Mouse (Mus musculus) urinary bladder, adult 2 months (tissue): ENCODE data around the gene Pfdn6. TPM values are rescaled to one million over a fixed set of nuclear protein-coding genes. Genes with fewer than 3 reads are reported as not detected.
"Not testable (repeated sequence)": the region's sequence is repeated elsewhere in the genome, so short reads cannot be mapped to it uniquely, and the experiment has no call there.

Source experiments
- DNase-seq: peaks from one replicate; pipeline ENCODE4 v3.0.0; 2022; ENCODE audit warnings: low spot score
- polyA plus RNA-seq: library from polyadenylated mRNA; depleted of rRNA; stranded (reverse); fragments of >200 nt; gene quantifications from 2 replicates; pipeline ENCODE4 v1.2.3, GENCODE M21; 2012; rRNA removed

The Pfdn6 gene
- 86.5 and 87.2 TPM in 2 replicates for polyA plus RNA-seq

DNA sequence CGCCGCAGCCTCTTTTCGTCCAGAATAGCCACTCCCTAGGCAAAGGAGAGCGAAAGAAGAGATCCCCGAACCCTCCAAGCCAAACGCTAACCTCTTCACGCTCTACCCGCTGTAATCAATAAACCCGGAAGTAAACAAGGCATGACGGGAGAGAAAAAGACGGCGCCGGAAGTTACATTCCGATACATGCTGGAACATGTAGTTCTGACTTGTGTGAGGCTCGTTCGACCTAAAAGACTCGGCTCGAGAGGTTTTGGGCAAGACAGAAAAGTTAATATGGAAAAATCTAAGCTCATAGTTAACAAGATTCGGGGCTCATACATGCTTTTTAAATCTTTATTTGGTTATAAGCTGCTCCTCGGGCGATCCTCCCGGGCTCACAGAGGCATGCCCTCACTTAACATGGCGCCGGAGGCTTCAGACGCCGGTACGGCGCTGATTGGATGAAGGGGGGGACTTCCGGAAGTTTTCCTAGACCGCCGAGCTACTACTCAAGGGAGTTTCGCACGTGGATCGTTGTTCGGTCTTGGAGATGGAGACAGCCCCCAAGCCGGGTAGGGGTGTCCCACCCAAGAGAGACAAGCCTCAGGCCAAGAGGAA is at the start of gene Pfdn6, which contains the start of gene Wdr46:
TSS of gene Pfdn6 (minus strand) at position 138 of the 600 bp plus-strand sequence.
TSS of gene Wdr46 (plus strand) at position 455 of the 600 bp plus-strand sequence.
- no peak for DNase-seq

DNA sequence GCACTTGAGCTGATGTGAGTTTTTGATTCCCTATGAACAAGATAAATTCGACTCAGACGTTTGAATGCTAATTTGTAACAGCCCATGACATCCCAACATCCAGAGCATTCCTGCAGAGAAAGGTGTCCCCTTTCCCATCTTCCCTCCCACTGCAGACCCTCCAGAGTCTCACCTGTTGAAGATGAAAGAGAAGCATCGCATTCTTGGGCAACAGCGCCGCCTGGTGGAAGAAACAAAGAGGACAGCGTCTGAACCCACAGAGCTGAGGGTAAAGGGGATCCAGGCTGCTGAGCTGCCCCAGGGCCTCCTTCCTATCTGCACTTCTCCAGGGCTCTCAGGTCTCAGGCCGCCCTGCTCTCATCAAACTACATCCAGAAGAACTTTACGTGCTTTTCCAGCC is 42.0 kb upstream of the Pfdn6 start:
- DNase-seq, result not testable (repeated sequence)

DNA sequence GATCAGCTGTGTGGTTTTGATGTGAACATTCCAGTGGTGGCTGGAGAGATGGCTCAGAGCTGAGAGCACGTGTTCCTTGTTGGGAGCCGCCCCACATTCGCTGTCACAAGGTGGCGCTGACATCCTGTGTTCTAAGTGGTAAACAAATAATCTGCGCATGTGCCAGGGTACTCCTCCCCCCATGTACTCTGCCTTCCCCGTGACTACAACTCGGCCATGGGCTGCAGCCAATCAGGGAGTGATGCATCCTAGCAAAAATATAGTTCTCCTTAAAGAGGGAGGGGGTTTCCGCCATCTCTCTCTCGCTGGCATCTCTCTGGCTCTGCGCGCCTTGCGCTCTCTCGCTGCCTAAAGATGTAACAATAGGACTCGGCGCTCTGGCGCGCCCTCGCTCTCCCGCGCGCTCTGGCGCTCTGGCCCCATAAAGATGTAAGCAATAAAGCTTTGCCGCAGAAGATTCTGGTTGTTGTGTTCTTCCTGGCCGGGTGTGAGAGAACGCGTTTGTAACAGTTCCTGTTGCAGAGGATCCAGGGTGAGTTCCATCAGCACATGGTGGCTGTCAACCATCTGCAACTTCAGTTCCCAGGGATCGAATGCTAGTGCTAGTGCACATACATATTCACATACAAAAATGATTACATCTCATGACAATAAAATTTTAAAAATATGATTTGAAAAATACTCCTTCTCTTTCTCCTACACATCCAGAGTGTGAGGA is 41.2 kb upstream of the Pfdn6 start:
- not testable (repeated sequence) for DNase-seq

DNA sequence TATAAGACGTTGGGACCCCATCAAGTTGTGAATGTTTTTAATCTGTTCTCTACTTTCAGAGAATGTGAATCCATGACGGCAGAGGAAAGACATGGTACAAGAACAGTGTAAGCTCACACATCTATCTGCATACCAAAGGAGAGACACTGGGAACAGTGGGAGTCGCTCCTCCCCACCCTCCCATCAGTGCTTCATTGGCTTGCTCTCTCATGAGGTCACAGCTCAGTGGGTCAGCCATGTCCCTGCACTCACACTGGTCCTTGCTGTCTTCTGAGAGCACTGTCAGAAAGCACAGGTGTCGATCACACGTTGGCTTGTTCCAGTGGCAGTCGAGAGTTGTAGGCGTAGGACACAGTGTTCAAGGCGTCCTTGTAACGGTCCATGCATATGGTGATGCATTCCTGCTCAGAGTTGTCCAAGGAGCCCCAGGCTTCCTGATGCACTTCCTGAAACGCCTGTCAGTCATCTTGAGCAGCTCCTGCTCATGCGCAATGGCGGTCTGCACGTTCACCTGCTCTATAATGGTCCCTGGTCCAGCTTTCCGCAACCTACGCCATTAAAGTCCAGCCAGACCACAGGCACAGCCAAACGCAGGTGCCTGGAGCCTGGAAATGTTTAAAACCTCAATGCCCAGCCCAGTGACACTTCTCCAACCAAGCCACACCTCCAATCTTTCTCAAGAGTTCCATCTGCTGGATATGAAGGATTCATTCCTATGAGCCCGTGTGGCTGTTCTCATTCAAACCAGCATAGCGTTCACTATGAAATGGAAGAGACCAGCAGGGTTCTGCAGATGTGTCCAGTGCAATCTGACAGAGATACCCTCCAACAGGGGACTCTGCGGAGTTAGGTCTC is 40.3 kb upstream of the Pfdn6 start:
- DNase-seq, result no peak

DNA sequence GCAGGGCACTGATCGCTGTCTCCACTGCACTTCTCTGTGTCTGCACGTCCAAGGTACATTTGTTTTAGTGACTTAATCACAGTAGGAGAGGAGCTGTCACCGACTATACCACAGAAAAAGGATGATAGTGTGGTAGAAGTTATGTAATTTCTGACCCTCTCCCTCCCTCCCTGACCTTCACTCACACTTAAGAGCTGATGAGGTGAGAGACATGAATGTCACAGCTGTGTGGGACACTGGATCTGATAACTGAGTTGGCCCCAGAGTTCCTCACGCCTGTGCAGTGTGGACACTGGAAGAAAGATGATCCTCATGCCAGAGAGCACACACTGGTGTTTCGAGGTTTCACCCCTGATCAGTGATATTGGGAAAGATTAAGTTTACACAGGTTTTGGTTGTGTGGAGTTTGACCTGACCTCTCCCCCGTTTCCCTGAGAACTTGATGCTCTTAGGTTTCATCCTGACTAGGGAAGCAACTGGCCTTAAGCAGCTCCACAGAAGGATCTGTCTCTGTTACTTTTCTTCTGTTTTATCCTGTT is 39.4 kb upstream of the Pfdn6 start:
- DNase-seq, result no peak

DNA sequence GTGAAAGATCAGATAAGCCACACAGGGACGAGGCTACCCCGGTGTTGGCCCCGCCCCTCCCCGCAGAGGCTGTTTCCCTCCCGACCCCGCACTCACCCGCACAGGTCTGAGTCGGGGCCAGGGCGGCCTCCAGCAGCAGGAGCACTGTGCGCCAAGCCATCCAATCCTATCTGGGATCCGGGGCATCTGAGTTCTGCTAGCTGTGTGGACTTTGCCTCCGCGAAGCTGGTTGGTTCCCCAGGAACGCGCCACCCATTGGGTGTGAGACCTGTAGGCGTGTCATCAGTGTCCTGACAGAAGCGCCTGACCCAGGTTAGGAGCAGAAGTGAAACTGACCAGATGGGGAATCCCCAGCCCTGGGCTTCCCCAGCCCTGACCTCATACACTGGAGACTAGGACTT is 38.5 kb upstream of the Pfdn6 start:
- no peak for DNase-seq

DNA sequence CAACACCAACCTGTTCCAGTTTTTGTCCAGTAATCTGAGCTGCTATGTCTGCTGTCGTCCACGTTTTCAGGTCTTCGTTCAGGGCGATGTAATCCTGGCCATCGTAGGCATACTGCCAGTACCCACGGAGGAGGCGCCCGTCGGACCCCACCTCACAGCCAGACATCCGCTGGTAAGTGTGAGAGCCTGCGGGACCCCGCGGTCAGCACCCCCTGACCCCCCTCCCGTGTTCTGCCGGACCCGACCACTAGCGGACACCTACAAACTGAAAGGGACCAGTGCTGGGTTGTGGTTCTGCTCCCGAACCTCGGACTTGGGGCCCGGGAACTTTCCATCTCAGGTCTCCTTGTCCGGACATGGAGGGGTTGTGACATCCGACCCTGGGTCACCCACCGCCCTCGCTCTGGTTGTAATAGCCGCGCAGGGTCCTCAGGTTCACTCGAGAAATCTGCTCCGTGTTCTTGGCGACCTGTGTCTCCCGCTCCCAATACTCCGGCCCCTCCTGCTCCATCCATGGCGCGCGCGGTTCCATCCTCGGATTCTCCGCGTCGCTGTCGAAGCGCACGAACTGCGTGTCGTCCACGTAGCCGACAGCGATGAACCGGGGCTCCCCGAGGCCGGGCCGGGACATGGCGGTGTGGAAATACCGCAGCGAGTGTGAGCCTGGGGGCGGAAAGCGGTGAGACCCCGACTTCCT is 37.9 kb upstream of the Pfdn6 start:
- DNase-seq, result no peak

DNA sequence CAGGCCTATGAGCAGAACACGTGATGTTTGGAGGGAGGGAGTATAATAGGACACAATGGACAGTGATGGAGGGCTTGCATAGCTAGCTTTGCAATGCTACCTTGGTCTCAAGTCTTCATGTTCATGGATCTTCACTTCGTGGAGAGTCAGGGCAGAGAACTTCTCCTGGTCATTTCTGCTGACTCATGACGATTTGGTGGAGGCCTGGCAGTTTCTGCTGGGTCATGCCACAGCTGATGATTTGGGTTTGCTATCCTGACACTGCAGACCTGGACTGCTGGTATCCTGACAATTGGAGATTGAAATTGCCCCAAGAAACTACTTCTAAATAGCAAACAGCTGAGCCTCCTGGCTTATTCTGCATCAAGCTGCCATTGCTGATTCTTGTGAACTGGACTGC is 33.4 kb upstream of the Pfdn6 start:
- no peak for DNase-seq

DNA sequence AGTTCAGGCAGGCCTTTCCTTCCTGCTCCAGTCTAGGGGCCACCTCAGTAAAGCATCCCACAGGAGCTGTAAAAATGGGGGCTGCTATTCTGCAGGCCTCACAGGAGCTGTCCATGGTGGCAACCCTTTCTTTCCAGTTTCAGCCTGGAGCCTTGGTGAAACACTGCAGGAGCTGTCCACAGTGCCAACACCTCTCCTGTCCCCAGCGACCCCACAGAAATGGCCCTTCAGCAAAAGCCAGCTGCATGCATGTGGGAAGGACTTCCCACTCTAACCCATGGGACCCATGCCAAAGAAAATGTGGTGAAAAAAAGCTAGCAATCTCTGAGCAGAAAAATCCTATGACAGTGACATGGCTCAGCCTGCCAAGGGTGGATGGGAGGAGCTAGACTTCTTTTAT is 32.5 kb upstream of the Pfdn6 start:
- DNase-seq, result no peak

DNA sequence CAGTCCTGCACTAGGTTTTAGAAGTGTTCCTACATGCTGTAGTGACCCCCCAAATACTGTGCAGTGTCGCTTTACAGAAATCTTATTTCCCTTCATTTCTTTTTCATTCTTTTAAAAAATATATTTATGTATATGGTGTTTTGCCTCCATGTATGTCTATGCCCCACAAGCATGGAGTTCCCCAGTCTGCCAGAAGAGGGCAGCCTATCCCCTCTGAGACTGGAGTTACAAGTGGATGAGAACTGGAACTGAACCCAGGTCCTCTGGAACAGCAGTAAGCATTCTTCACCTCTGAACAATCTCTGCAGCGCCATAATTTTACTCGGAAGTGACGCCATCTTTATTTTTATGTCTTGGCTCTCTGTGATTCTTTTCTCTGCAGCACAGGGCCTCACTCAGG is 29.3 kb upstream of the Pfdn6 start:
- DNase-seq, result no peak

DNA sequence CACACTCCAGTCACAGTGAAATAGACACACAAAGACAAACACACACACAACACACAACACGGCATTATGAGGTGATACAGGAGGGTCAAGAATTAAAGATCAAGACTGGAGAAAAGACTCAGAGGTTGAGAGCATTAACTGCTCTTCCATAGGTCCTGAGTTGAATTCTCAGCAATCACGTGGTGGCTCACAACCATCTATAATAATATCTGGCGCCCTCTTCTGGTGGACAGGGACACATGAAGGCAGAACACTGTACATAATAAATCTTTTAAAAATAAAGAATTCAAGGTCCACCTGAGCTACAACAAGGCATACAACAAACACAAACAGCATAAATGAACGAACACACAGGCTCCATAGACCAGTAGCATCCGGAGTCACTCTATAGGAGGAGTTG is 28.8 kb upstream of the Pfdn6 start:
- DNase-seq, result no peak

DNA sequence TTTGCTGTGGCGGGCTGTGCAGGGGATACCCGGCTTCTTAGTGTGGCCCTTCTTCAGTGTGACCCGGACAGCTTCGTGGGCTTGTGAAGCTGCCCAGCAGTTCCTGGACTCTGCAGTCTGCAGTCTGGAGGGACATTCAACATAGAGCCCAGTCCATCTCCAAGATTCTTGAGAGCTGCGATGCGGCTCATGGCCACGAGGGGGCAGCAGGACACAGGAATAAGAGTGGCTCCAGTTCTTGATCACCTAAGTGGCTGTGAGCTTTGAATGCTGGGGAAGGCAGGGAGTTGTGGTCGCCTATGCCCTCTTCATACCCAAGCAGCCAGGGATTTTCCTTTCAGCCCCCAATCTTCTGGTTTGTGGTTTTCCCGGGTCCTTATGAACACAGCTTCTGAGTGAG is 28.3 kb upstream of the Pfdn6 start:
- peak; percentile 53 for DNase-seq

DNA sequence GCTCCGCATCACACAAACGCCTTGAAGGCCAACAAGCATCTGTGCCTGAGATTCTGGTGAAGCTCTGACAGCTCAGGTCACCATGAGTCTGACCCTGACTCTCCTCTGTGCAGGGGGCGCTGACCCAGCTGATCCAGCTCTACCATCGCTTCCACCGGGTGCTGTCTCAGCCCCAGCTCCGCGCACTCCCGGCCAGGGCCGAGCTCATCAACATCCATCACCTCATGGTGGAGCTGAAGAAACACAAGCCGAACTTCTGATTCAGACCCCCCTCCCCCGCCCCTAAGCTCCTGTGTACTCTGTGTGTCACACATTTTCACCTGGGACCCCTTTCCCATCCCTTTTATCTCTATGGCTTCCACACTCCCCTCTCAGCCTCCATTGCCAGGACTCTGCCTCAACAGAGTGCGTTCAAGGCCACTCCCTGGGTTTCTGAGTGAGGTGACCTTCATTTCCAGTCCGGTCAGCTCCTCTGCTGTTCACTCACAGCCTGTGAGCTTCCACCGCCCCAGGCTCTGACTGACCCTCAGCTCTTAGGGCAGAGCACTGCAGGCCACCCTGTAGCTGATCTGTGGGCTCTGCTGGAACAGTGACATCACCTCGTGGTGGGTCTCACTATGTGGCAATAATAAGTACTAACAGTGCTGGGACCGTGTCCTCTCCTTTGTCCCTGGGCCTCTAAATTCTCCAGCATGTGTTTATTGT is 25.9 kb upstream of the Pfdn6 start:
- DNase-seq, result no peak

DNA sequence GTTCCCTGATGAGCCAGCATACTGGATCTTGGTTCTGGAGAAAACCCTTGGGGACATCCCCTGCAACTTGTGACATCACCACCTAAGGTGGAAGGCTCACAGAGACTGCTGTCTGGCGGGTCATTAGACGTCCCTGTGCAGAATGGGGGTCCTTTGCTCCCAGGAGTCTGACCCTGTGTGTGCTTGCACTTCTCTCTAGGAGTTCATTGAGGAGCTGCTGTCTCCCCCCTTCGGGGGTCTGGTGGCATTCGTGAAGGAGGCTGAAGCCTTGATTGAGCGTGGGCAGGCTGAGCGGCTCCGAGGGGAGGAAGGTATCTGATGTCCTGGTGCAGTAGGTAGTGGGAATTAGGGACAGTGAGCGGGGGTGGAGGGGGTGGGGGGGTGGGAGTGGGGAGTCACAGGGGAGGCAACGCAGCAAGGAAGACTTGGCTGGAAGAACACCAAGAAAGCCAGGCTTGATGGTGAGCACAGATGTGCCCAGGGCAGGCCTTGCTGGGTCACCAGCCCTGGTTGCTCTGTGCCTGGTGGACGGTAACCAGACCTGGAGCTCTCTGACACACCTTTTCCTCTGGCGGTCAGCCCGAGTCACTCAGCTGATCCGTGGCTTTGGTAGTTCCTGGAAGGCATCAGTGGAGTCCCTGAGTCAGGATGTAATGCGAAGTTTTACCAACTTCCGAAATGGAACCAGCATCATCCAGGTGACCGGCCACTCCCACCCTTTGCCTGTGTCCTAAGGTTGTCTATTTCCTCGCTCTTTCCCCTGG is 25.1 kb upstream of the Pfdn6 start:
- no peak for DNase-seq

DNA sequence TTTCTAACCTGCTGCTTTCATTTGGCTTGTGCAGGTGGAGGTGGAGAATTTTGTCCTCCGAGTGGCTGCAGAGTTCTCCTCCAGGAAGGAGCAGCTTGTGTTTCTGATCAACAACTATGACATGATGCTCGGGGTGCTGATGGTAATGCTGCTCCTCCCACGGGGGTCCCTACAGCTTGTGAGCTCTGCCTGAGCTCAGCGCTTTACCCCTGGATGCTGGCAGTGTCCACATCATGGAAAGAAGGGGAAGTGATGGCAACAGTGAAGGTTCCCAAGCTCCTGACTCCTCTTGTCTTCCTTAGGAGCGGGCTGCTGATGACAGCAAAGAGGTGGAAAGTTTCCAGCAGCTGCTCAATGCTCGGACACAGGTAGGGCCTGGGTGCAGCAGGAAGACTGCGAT is 22.7 kb upstream of the Pfdn6 start:
- no peak for DNase-seq

DNA sequence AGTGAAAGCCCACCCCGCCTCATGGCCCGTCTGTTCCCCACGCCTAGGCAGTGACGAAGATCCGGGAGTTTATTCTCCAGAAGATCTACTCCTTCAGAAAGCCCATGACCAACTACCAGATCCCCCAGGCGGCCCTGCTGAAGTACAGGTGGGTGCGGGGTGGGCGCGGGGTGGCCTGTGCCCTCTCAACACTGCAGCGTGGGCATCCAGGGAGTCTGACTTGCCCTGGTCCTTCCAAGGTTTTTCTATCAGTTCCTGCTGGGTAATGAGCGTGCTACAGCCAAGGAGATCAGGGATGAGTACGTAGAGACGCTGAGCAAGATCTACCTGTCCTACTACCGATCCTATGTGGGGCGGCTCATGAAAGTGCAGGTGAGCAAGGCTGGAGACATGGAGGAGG is 19.8 kb upstream of the Pfdn6 start:
- no peak for DNase-seq

DNA sequence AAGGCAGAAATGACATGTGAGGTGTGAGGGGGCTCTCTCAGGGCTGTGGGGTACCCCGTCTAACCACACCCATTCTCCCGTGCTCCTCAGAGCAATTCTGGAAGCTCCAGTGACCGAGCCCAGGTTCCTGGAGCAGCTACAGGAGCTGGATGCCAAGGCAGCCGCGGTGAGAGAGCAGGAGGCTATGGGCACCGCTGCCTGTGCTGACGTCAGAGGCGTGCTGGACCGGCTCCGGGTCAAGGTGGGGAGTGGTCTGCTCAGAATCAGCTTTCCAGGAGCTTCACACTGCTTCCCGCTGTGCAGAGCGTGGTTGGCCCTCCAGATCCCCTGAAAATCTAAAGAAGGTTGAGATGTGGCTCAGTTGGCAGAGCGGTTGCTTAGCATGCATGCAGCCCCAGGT is 19.0 kb upstream of the Pfdn6 start:
- peak; percentile 21 for DNase-seq

DNA sequence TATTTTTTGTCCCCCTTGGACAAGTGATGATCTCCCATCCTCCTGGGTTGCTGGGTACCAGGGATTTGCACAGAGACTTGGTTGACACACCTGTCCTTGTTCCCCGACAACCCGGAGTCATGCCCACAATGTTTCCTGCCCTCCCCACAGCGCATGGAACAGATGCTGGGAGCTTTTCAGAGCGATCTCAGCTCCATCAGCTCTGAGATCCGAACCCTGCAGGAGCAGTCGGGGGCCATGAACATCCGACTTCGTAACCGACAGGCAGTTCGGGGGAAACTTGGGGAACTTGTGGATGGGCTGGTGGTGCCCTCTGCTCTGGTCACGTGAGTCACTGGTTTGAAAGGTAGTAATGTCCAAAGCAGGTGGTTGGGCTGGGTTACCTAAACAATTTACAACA is 18.3 kb upstream of the Pfdn6 start:
- DNase-seq, result peak; percentile 18

DNA sequence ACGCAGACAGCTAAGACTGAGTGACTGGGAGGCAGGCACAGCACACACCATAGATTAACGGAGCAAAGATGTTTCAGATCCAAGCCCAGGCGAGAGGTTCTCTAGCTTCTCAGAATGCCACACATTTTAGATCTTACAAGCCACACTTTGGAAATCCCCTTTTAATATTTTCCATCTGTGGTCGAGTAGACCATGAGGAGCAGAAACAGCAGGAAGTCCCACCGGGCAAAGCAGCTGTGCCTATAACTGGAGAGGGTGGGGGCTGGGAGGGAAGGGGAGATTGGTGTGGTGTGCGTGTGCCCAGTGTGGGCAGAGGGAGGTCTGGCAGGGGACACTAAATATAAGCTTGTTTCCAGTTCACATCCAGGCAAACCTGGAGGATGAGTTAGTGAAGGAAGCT is 17.4 kb upstream of the Pfdn6 start:
- no peak for DNase-seq

DNA sequence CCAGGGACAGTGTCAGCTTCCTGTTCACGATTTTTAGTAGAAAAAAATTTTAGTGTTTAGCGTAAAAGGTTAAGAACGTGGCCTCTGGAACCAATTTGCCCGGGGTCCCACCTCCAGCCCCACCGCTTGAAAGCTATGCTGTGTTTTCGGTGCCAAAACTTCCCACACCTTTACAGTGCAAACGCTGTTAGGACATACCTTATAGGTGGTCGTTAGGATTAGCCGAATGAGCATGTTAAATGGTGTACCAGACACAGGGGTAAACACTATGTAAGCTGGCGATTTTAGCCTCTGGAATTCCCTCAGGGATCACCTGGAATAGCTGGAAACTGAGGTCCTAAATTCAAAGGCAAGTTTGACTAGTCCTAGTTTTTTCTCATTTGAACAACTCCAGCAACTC is 16.2 kb upstream of the Pfdn6 start:
- DNase-seq, result no peak
